Mouse (Mus musculus): ENCODE results near the gene Gpr137c.

DNA sequence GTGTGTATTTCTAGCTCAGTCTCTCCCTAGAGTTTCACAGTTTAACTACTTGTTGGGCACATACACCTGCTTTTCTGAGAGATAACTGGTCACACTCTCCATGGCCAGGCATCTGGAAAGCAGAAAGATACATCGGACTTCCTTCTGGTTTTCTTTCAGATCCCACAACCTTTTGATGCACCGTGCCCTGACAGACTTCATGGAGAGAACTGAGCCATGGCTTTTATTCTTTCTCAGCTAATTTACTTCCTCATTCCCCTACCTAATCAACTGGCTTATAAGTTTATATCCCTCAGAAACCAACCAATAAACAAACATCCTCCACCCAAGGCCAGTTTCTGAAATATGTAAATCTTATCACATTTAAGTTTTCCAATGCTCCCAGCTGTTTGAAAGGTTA is 102.9 kb downstream of the Gpr137c start:
- TF ChIP-seq POLR2A (IDR thresholded peaks at IDR 0.05; ENCODE audit: borderline replicate concordance, extremely low read depth, low read depth, low read length) (no peak), CTCF (IDR thresholded peaks at IDR 0.05; ENCODE audit: insufficient read depth, low read length) (no peak)

Measured in lung, adult 2 months (tissue).